Mouse (Mus musculus) hindbrain, embryonic 15.5 days (tissue): Measurements from ENCODE around the gene Gabrr1. TPM values are rescaled to one million over a fixed set of nuclear protein-coding genes. Genes with fewer than 3 reads are reported as not detected.
A peak's percentile ranks its signal among the peaks of the same experiment; 100 is the strongest.
"Not testable (repeated sequence)": the region's sequence is repeated elsewhere in the genome, so short reads cannot be mapped to it uniquely, and the experiment has no call there.

Source experiments
- ATAC-seq: fragments of 200-750 bp; cut with Nextera tagmentation; 2 replicates; pipeline ENCODE4 v1.8.0; 2017; ENCODE audit warnings: low read depth, moderate number of reproducible peaks, moderate TSS enrichment; ENCODE audit not compliant: low FRiP score
- H3K27ac ChIP-seq: fragments of 300-500 bp; sonication (generic); replicated peaks from 2 replicates; pipeline ENCODE4 v1.5.1; 2015; ENCODE audit warnings: mild to moderate bottlenecking, inconsistent platforms
- H3K27me3 ChIP-seq: fragments of 300-500 bp; sonication (generic); 2 replicates; pipeline ENCODE4 v1.6.1; 2015; ENCODE audit warnings: control low read depth, inconsistent platforms
- H3K36me3 ChIP-seq: fragments of 300-500 bp; sonication (generic); 2 replicates; pipeline ENCODE4 v1.6.1; 2015; ENCODE audit warnings: control low read depth, inconsistent platforms
- H3K4me1 ChIP-seq: fragments of 300-500 bp; sonication (generic); replicated peaks from 2 replicates; pipeline ENCODE4 v1.6.1; 2015; ENCODE audit warnings: control low read depth, inconsistent platforms
- H3K4me2 ChIP-seq: fragments of 300-500 bp; sonication (generic); 2 replicates; pipeline ENCODE4 v1.6.1; 2015; ENCODE audit warnings: moderate library complexity, mild to moderate bottlenecking, inconsistent platforms
- H3K4me3 ChIP-seq: fragments of 300-500 bp; sonication (generic); 2 replicates; pipeline ENCODE4 v1.5.1; 2015; ENCODE audit warnings: mild to moderate bottlenecking, inconsistent platforms
- H3K9ac ChIP-seq: fragments of 300-500 bp; sonication (generic); 2 replicates; pipeline ENCODE4 v1.6.1; 2015; ENCODE audit warnings: inconsistent platforms
- H3K9me3 ChIP-seq: fragments of 300-500 bp; sonication (generic); 2 replicates; pipeline ENCODE4 v1.6.1; 2016; ENCODE audit warnings: control low read depth, inconsistent platforms
- WGBS: fragments of 180-500 bp; shearing (Covaris S2); methylation state at CpG from one replicate; pipeline ENCODE4 v1.1.7; 2015; 5-methylcytosine and 5-hydroxymethylcytosine counted together
- polyA plus RNA-seq: library from polyadenylated mRNA; unstranded; fragments of >200 nt; fragmentation: Nextera tagmentation; extraction: Ambion mirVana; gene quantifications from 2 replicates; pipeline ENCODE4 v1.2.1, GENCODE M21; 2015

Gene Gabrr1
- 0.23 and 0.25 TPM in 2 replicates for polyA plus RNA-seq

- WGBS, result 73% methylated on average over 11 of the region's 11 CpGs
- no peak for ATAC-seq
These were observed at the start of gene Gabrr1 for GRCm38 (mm10) chr4:33132221-33132620. Gene Gabrr1, plus strand, starts transcription at chr4:33132521.

GRCm38 (mm10) chr4:33099118-33099694 lies 33.1 kb upstream of the Gabrr1 start:
- Histone ChIP-seq H3K4me1 (no peaks in the 10 kb centered on the region), H3K9me3 (no peaks in the 10 kb centered on the region), H3K27ac (no peak overlapping the region), H3K36me3 (no peaks in the 10 kb centered on the region), H3K9ac (no peak overlapping the region), H3K4me2 (no peak overlapping the region), H3K4me3 (no peak overlapping the region), H3K27me3 (no peaks in the 10 kb centered on the region)
- WGBS, result 78% methylated on average over 6 of the region's 6 CpGs
- no peak for ATAC-seq

More at GRCm38 (mm10) chr4:33132221-33132620, at the start of gene Gabrr1:
- Histone ChIP-seq H3K4me2 (no peak within 1 kb of the TSS), H3K4me1 (no peaks in the 10 kb centered on the region), H3K9ac (no peak within 1 kb of the TSS), H3K27me3 (no peaks in the 10 kb centered on the region), H3K4me3 (no peak within 1 kb of the TSS), H3K36me3 (no peaks in the 10 kb centered on the region), H3K27ac (no peak within 1 kb of the TSS), H3K9me3 (no peaks in the 10 kb centered on the region)

GRCm38 (mm10) chr4:33109720-33110458 lies 22.4 kb upstream of the Gabrr1 start:
- whole genome bisulfite sequencing, result 92% methylated on average over 14 of the region's 14 CpGs
- H3K9ac ChIP-seq, result no peak overlapping the region
- no peaks in the 10 kb centered on the region for H3K9me3 ChIP-seq
- ATAC-seq, result no peak
- H3K27me3 ChIP-seq, result no peaks in the 10 kb centered on the region
- no peaks in the 10 kb centered on the region for H3K4me1 ChIP-seq
- no peak overlapping the region for H3K4me3 ChIP-seq
- no peak overlapping the region for H3K4me2 ChIP-seq
- H3K27ac ChIP-seq, result no peak overlapping the region
- no peaks in the 10 kb centered on the region for H3K36me3 ChIP-seq

- Histone ChIP-seq H3K4me1 (no peaks in the 10 kb centered on the region), H3K27me3 (no peaks in the 10 kb centered on the region), H3K27ac (no peak overlapping the region), H3K4me3 (no peak overlapping the region), H3K9ac (no peak overlapping the region), H3K36me3 (no peaks in the 10 kb centered on the region), H3K4me2 (no peak overlapping the region), H3K9me3 (no peaks in the 10 kb centered on the region)
- ATAC-seq, result no peak
- 85% methylated on average over 7 of the region's 7 CpGs for WGBS
These were observed 21.5 kb upstream of the Gabrr1 start for GRCm38 (mm10) chr4:33110845-33111244.

DNA sequence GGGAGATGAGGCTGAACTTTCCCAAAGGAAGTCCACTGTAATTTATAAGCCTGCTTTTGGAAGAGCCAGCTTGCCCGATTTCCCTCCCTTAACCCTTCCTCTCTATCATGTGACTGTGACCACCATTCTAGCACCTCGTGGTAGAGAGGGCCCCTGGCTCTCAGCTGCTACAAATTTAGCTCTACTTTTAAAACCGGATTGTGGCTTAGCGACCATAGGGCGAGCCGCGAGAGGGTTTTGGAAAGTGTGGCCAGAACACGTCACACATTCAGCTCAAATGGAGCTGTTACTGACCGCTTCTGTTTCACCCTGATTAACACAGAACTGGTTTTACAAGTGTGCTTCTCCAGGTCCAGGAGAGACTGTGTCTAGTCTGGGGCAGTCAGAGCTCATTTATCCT lies 21.0 kb upstream of the Gabrr1 start:
- Histone ChIP-seq H3K4me1 (no peaks in the 10 kb centered on the region), H3K9ac (no peak overlapping the region), H3K4me3 (no peak overlapping the region), H3K27me3 (no peaks in the 10 kb centered on the region), H3K4me2 (no peak overlapping the region), H3K36me3 (no peaks in the 10 kb centered on the region), H3K27ac (no peak overlapping the region), H3K9me3 (no peaks in the 10 kb centered on the region)
- no peak for ATAC-seq
- 91% methylated on average over 9 of the region's 9 CpGs for WGBS

- H3K36me3 ChIP-seq, H3K4me3 ChIP-seq, H3K9ac ChIP-seq, H3K27ac ChIP-seq, H3K27me3 ChIP-seq, H3K4me2 ChIP-seq, H3K9me3 ChIP-seq, ATAC-seq, H3K4me1 ChIP-seq: not testable (repeated sequence)
- WGBS, result 95% methylated on average over 14 of the region's 14 CpGs
These were observed 19.5 kb upstream of the Gabrr1 start for GRCm38 (mm10) chr4:33112866-33113265.

- not testable (repeated sequence) for ATAC-seq, H3K4me2 ChIP-seq, H3K27me3 ChIP-seq, H3K4me3 ChIP-seq, H3K9me3 ChIP-seq, H3K9ac ChIP-seq, H3K36me3 ChIP-seq, H3K27ac ChIP-seq, H3K4me1 ChIP-seq
- WGBS, result 4% methylated on average over 3 of the region's 3 CpGs
These were observed 13.2 kb upstream of the Gabrr1 start for GRCm38 (mm10) chr4:33119118-33119517.

DNA sequence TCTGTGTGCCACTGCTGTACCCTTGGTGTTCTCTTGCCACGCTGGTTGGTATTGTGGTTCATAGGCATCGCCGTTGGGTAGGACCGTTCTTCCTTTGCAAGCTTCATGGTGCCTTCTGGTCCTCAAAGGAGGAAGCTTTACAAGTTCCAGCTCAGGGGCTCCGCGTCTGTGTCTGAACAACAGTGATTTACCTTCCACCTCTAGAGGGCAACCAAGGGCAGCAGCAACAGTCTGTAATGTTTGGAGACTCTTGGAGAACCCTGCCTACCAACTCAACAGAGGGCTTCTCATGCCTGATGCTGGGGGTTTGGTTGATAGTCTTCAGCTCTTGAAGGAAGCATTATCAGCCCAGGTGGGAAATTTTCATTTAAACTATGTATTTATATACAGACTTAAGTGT lies 7.8 kb upstream of the Gabrr1 start:
- no peaks in the 10 kb centered on the region for H3K36me3 ChIP-seq
- WGBS, result 76% methylated on average over 6 of the region's 6 CpGs
- H3K4me2 ChIP-seq, result no peak overlapping the region
- ATAC-seq, result no peak
- no peaks in the 10 kb centered on the region for H3K27me3 ChIP-seq
- H3K9me3 ChIP-seq, result no peaks in the 10 kb centered on the region
- no peaks in the 10 kb centered on the region for H3K4me1 ChIP-seq
- no peak overlapping the region for H3K4me3 ChIP-seq
- no peak overlapping the region for H3K27ac ChIP-seq
- no peak overlapping the region for H3K9ac ChIP-seq

GRCm38 (mm10) chr4:33125409-33126084 lies 6.8 kb upstream of the Gabrr1 start:
- Histone ChIP-seq H3K27me3 (no peaks in the 10 kb centered on the region), H3K4me1 (no peaks in the 10 kb centered on the region), H3K36me3 (no peaks in the 10 kb centered on the region), H3K27ac (no peak overlapping the region), H3K4me2 (no peak overlapping the region), H3K4me3 (no peak overlapping the region), H3K9me3 (no peaks in the 10 kb centered on the region), H3K9ac (no peak overlapping the region)
- no peak for ATAC-seq
- WGBS, result 70% methylated on average over 10 of the region's 10 CpGs

GRCm38 (mm10) chr4:33146679-33147291 lies 14.5 kb downstream of the Gabrr1 start:
- H3K27me3 ChIP-seq, result no peaks in the 10 kb centered on the region
- H3K27ac ChIP-seq, result no peak overlapping the region
- H3K4me3 ChIP-seq, result no peak overlapping the region
- peak overlapping the region; percentile 24 for H3K4me2 ChIP-seq
- ATAC-seq, result peak; percentile 38; the same call in 1 of the 2 replicates
- H3K4me1 ChIP-seq, result no peaks in the 10 kb centered on the region
- H3K9ac ChIP-seq, result no peak overlapping the region
- H3K36me3 ChIP-seq, result no peaks in the 10 kb centered on the region
- 42% methylated on average over 20 of the region's 20 CpGs for WGBS
- H3K9me3 ChIP-seq, result no peaks in the 10 kb centered on the region

DNA sequence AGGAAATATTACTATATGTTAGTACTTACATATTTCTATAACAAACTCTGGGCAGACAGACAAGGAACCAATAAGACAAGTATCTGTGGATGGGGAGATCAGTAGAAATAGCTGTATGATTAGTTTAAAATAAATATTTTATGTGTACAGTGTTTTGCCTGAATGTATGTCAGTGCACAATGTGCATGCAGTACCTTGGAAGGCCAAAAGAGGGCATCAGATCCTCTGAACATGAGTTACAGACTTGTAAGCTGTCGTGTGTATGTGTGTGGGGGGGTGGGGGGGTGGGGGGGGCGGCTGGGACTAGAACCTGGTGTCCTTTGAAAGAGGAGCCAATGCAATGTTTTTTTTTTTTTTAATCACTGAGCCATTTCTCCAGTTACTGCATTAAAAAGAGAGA lies 15.5 kb downstream of the Gabrr1 start:
- Histone ChIP-seq H3K27ac (no peak overlapping the region), H3K36me3 (no peaks in the 10 kb centered on the region), H3K4me3 (no peak overlapping the region), H3K4me1 (no peaks in the 10 kb centered on the region), H3K9me3 (no peaks in the 10 kb centered on the region), H3K27me3 (no peaks in the 10 kb centered on the region), H3K4me2 (no peak overlapping the region), H3K9ac (no peak overlapping the region)
- no peak for ATAC-seq
- WGBS, result 0% methylated on average over 2 of the region's 2 CpGs

- 60% methylated on average over 7 of the region's 7 CpGs for WGBS
These were observed 16.8 kb downstream of the Gabrr1 start for GRCm38 (mm10) chr4:33149150-33149549.

More at GRCm38 (mm10) chr4:33149150-33149549, 16.8 kb downstream of the Gabrr1 start:
- Histone ChIP-seq H3K9me3 (no peaks in the 10 kb centered on the region), H3K27ac (no peak overlapping the region), H3K4me3 (no peak overlapping the region), H3K36me3 (no peaks in the 10 kb centered on the region), H3K4me2 (no peak overlapping the region), H3K27me3 (no peaks in the 10 kb centered on the region), H3K9ac (no peak overlapping the region), H3K4me1 (no peaks in the 10 kb centered on the region)
- ATAC-seq, result no peak
